Mouse (Mus musculus) intestine, embryonic 15.5 days (tissue): ENCODE measurements around the gene Gucy1a1. TPM values are rescaled to one million over a fixed set of nuclear protein-coding genes. Genes with fewer than 3 reads are reported as not detected.

Experiments used
- polyA plus RNA-seq: library from polyadenylated mRNA; unstranded; fragments of >200 nt; fragmentation: Nextera tagmentation; extraction: Ambion mirVana; gene quantifications from 2 replicates; pipeline ENCODE4 v1.2.1, GENCODE M21; 2015

Gene Gucy1a1
- polyA plus RNA-seq, 1 experiment from 2014 or later, result 46.1 TPM

Other genes with a start within 250 kb of the Gucy1a1 start
- 19.2 and 19.4 TPM in 2 replicates for gene Ctso, start 213.2 kb downstream of the Gucy1a1 start, polyA plus RNA-seq
- 1.0 and 1.7 TPM in 2 replicates for gene Tdo2, start 169.6 kb downstream of the Gucy1a1 start, polyA plus RNA-seq
- 0.13 and 0.25 TPM in 2 replicates for gene Asic5, start 163.5 kb downstream of the Gucy1a1 start, polyA plus RNA-seq
- 60.6 and 66.7 TPM in 2 replicates for gene Gucy1b1, start 71.1 kb downstream of the Gucy1a1 start, polyA plus RNA-seq
- 5.3 and 7.4 TPM in 2 replicates for gene Map9, start 212.3 kb upstream of the Gucy1a1 start, polyA plus RNA-seq